Mouse (Mus musculus): ENCODE data around the gene D330045A20Rik. TPM values are rescaled to one million over a fixed set of nuclear protein-coding genes. Genes with fewer than 3 reads are reported as not detected.
"Not testable (repeated sequence)": the region's sequence is repeated elsewhere in the genome, so short reads cannot be mapped to it uniquely, and the experiment has no call there.

The D330045A20Rik gene
- polyA plus RNA-seq (2015; fragmentation: Nextera tagmentation; extraction: Ambion mirVana): 0.94 and 1.6 TPM in 2 replicates

GRCm38 (mm10) chrX:139480022-139480894 is at the start of gene D330045A20Rik:
D330045A20Rik (plus strand) TSS chrX:139480367.
- no peaks in the 10 kb centered on the region for H3K27me3 ChIP-seq (ENCODE audit: control insufficient read depth, insufficient read depth, low read depth, low read length)
- whole genome bisulfite sequencing: 19% methylated on average over 25 of the region's 28 CpGs
- no peaks in the 10 kb centered on the region for H3K9me3 ChIP-seq (ENCODE audit: control insufficient read depth, low read length)
- no peaks in the 10 kb centered on the region for H3K36me3 ChIP-seq (ENCODE audit: control insufficient read depth, insufficient read depth, low read length)
- H3K4me3 ChIP-seq (ENCODE audit: low read length): peak within 1 kb of the TSS; percentile 38
- H3K27ac ChIP-seq (ENCODE audit: low read length): no peak within 1 kb of the TSS
- 0 out of 2 replicates have a peak within 1 kb of the TSS, but pooled peaks have one; percentile 28 for H3K9ac ChIP-seq (ENCODE audit: low read length)
- peak; percentile 66 for ATAC-seq (ENCODE audit: low read depth)
- no peaks in the 10 kb centered on the region for H3K4me1 ChIP-seq (replicated peaks; ENCODE audit: control insufficient read depth, insufficient read depth, low read length)
- H3K4me2 ChIP-seq (ENCODE audit: low read depth, low read length): peak within 1 kb of the TSS; percentile 71

- Histone ChIP-seq H3K4me1 (replicated peaks; ENCODE audit: control insufficient read depth, insufficient read depth, low read length) (no peaks in the 10 kb centered on the region), H3K27me3 (ENCODE audit: control insufficient read depth, insufficient read depth, low read depth, low read length) (no peaks in the 10 kb centered on the region), H3K4me3 (ENCODE audit: low read length) (no peak overlapping the region), H3K36me3 (ENCODE audit: control insufficient read depth, insufficient read depth, low read length) (no peaks in the 10 kb centered on the region), H3K27ac (ENCODE audit: low read length) (no peak overlapping the region), H3K4me2 (ENCODE audit: low read depth, low read length) (no peak overlapping the region), H3K9ac (ENCODE audit: low read length) (no peak overlapping the region), H3K9me3 (ENCODE audit: control insufficient read depth, low read length) (no peaks in the 10 kb centered on the region)
- ATAC-seq (ENCODE audit: low read depth): no peak
- 55% methylated on average over 2 of the region's 2 CpGs for WGBS
Measured at GRCm38 (mm10) chrX:139432550-139432949, 47.6 kb upstream of the D330045A20Rik start.

GRCm38 (mm10) chrX:139435202-139435601 is 45.0 kb upstream of the D330045A20Rik start:
- ATAC-seq (ENCODE audit: low read depth): no peak
- no peaks in the 10 kb centered on the region for H3K9me3 ChIP-seq (ENCODE audit: control insufficient read depth, low read length)
- H3K4me1 ChIP-seq (replicated peaks; ENCODE audit: control insufficient read depth, insufficient read depth, low read length): no peaks in the 10 kb centered on the region
- H3K27ac ChIP-seq (ENCODE audit: low read length): no peak overlapping the region
- H3K4me3 ChIP-seq (ENCODE audit: low read length): no peak overlapping the region
- no peaks in the 10 kb centered on the region for H3K27me3 ChIP-seq (ENCODE audit: control insufficient read depth, insufficient read depth, low read depth, low read length)
- no peak overlapping the region for H3K4me2 ChIP-seq (ENCODE audit: low read depth, low read length)
- H3K9ac ChIP-seq (ENCODE audit: low read length): no peak overlapping the region
- WGBS: 45% methylated on average over 2 of the region's 2 CpGs
- H3K36me3 ChIP-seq (ENCODE audit: control insufficient read depth, insufficient read depth, low read length): no peaks in the 10 kb centered on the region

- H3K4me3 ChIP-seq (ENCODE audit: low read length); H3K9me3 ChIP-seq (ENCODE audit: control insufficient read depth, low read length); H3K9ac ChIP-seq (ENCODE audit: low read length); H3K27ac ChIP-seq (ENCODE audit: low read length); H3K27me3 ChIP-seq (ENCODE audit: control insufficient read depth, insufficient read depth, low read depth, low read length); ATAC-seq (ENCODE audit: low read depth); H3K4me2 ChIP-seq (ENCODE audit: low read depth, low read length); H3K4me1 ChIP-seq (replicated peaks; ENCODE audit: control insufficient read depth, insufficient read depth, low read length); H3K36me3 ChIP-seq (ENCODE audit: control insufficient read depth, insufficient read depth, low read length): not testable (repeated sequence)
- 88% methylated on average over 22 of the region's 22 CpGs for WGBS
Measured at GRCm38 (mm10) chrX:139441057-139441456, 39.1 kb upstream of the D330045A20Rik start.

GRCm38 (mm10) chrX:139456812-139457211 is 23.4 kb upstream of the D330045A20Rik start:
- no peak for ATAC-seq (ENCODE audit: low read depth)
- 36% methylated on average over 2 of the region's 2 CpGs for WGBS
- Histone ChIP-seq H3K36me3 (ENCODE audit: control insufficient read depth, insufficient read depth, low read length) (no peaks in the 10 kb centered on the region), H3K4me2 (ENCODE audit: low read depth, low read length) (no peak overlapping the region), H3K9me3 (ENCODE audit: control insufficient read depth, low read length) (no peaks in the 10 kb centered on the region), H3K4me1 (replicated peaks; ENCODE audit: control insufficient read depth, insufficient read depth, low read length) (no peaks in the 10 kb centered on the region), H3K27me3 (ENCODE audit: control insufficient read depth, insufficient read depth, low read depth, low read length) (no peaks in the 10 kb centered on the region), H3K4me3 (ENCODE audit: low read length) (no peak overlapping the region), H3K9ac (ENCODE audit: low read length) (no peak overlapping the region), H3K27ac (ENCODE audit: low read length) (no peak overlapping the region)

GRCm38 (mm10) chrX:139482083-139482482 is 1.9 kb downstream of the D330045A20Rik start:
- H3K4me3 ChIP-seq (ENCODE audit: low read length): no peak overlapping the region
- H3K9ac ChIP-seq (ENCODE audit: low read length): no peak overlapping the region
- no peak for ATAC-seq (ENCODE audit: low read depth)
- no peaks in the 10 kb centered on the region for H3K27me3 ChIP-seq (ENCODE audit: control insufficient read depth, insufficient read depth, low read depth, low read length)
- H3K4me1 ChIP-seq (replicated peaks; ENCODE audit: control insufficient read depth, insufficient read depth, low read length): no peaks in the 10 kb centered on the region
- no peaks in the 10 kb centered on the region for H3K36me3 ChIP-seq (ENCODE audit: control insufficient read depth, insufficient read depth, low read length)
- H3K9me3 ChIP-seq (ENCODE audit: control insufficient read depth, low read length): no peaks in the 10 kb centered on the region
- H3K27ac ChIP-seq (ENCODE audit: low read length): no peak overlapping the region
- H3K4me2 ChIP-seq (ENCODE audit: low read depth, low read length): no peak overlapping the region
- WGBS: 28% methylated on average over 7 of the region's 7 CpGs

GRCm38 (mm10) chrX:139484974-139485373 is 4.8 kb downstream of the D330045A20Rik start:
- H3K27ac ChIP-seq (ENCODE audit: low read length): no peak overlapping the region
- H3K4me1 ChIP-seq (replicated peaks; ENCODE audit: control insufficient read depth, insufficient read depth, low read length): no peaks in the 10 kb centered on the region
- H3K4me3 ChIP-seq (ENCODE audit: low read length): no peak overlapping the region
- ATAC-seq (ENCODE audit: low read depth): no peak
- no peaks in the 10 kb centered on the region for H3K27me3 ChIP-seq (ENCODE audit: control insufficient read depth, insufficient read depth, low read depth, low read length)
- WGBS: 63% methylated on average over 1 of the region's 1 CpGs
- H3K4me2 ChIP-seq (ENCODE audit: low read depth, low read length): no peak overlapping the region
- H3K36me3 ChIP-seq (ENCODE audit: control insufficient read depth, insufficient read depth, low read length): no peaks in the 10 kb centered on the region
- no peak overlapping the region for H3K9ac ChIP-seq (ENCODE audit: low read length)
- H3K9me3 ChIP-seq (ENCODE audit: control insufficient read depth, low read length): no peaks in the 10 kb centered on the region

- Histone ChIP-seq H3K27me3 (ENCODE audit: control insufficient read depth, insufficient read depth, low read depth, low read length) (no peaks in the 10 kb centered on the region), H3K27ac (ENCODE audit: low read length) (no peak overlapping the region), H3K9me3 (ENCODE audit: control insufficient read depth, low read length) (no peaks in the 10 kb centered on the region), H3K9ac (ENCODE audit: low read length) (no peak overlapping the region), H3K4me3 (ENCODE audit: low read length) (no peak overlapping the region), H3K4me1 (replicated peaks; ENCODE audit: control insufficient read depth, insufficient read depth, low read length) (no peaks in the 10 kb centered on the region), H3K36me3 (ENCODE audit: control insufficient read depth, insufficient read depth, low read length) (no peaks in the 10 kb centered on the region), H3K4me2 (ENCODE audit: low read depth, low read length) (no peak overlapping the region)
- no peak for ATAC-seq (ENCODE audit: low read depth)
- 87% methylated on average over 2 of the region's 2 CpGs for WGBS
Measured at GRCm38 (mm10) chrX:139516156-139516555, 36.0 kb downstream of the D330045A20Rik start.

- no peak overlapping the region for H3K9ac ChIP-seq (ENCODE audit: low read length)
- no peak for ATAC-seq (ENCODE audit: low read depth)
- no peaks in the 10 kb centered on the region for H3K27me3 ChIP-seq (ENCODE audit: control insufficient read depth, insufficient read depth, low read depth, low read length)
- H3K9me3 ChIP-seq (ENCODE audit: control insufficient read depth, low read length): no peaks in the 10 kb centered on the region
- no peak overlapping the region for H3K4me3 ChIP-seq (ENCODE audit: low read length)
- no peak overlapping the region for H3K27ac ChIP-seq (ENCODE audit: low read length)
- no peaks in the 10 kb centered on the region for H3K4me1 ChIP-seq (replicated peaks; ENCODE audit: control insufficient read depth, insufficient read depth, low read length)
- no peaks in the 10 kb centered on the region for H3K36me3 ChIP-seq (ENCODE audit: control insufficient read depth, insufficient read depth, low read length)
- 44% methylated on average over 2 of the region's 2 CpGs for WGBS
- H3K4me2 ChIP-seq (ENCODE audit: low read depth, low read length): no peak overlapping the region
Measured at GRCm38 (mm10) chrX:139519251-139519650, 39.1 kb downstream of the D330045A20Rik start.

All from lung, embryonic 16.5 days (tissue).